Mouse (Mus musculus): ENCODE results near the gene Aasdh. TPM values are rescaled to one million over a fixed set of nuclear protein-coding genes. Genes with fewer than 3 reads are reported as not detected.

Aasdh gene
- polyA plus RNA-seq, 1 experiment, result 20.9 TPM

GRCm38 (mm10) chr5:76902131-76902530 lies 3.2 kb downstream of the Aasdh start:
- no peak overlapping the region for H3K27ac ChIP-seq (ENCODE audit: insufficient read depth, low read length)
- no peak overlapping the region for H3K4me3 ChIP-seq (replicated peaks; ENCODE audit: insufficient read depth, low read depth, low read length)
- H3K27me3 ChIP-seq (ENCODE audit: control insufficient read depth, insufficient read depth, low read length), result no peaks in the 10 kb centered on the region
- no peak for DNase-seq
- TF ChIP-seq CTCF (IDR thresholded peaks at IDR 0.05; ENCODE audit: borderline replicate concordance, insufficient read depth, low read depth, low read length) (no peak), POLR2A (IDR thresholded peaks at IDR 0.05; ENCODE audit: borderline replicate concordance, insufficient read depth, low read length) (no peak)
- 84% methylated on average over 4 of the region's 4 CpGs for WGBS
- no peaks in the 10 kb centered on the region for H3K4me1 ChIP-seq (ENCODE audit: control insufficient read depth, insufficient read depth, low read length)

- 90% methylated on average over 2 of the region's 2 CpGs for WGBS
- Histone ChIP-seq H3K27ac (ENCODE audit: insufficient read depth, low read length) (no peak overlapping the region), H3K27me3 (ENCODE audit: control insufficient read depth, insufficient read depth, low read length) (no peaks in the 10 kb centered on the region), H3K4me1 (ENCODE audit: control insufficient read depth, insufficient read depth, low read length) (no peaks in the 10 kb centered on the region), H3K4me3 (replicated peaks; ENCODE audit: insufficient read depth, low read depth, low read length) (no peak overlapping the region)
- no peak for DNase-seq
- TF ChIP-seq POLR2A (IDR thresholded peaks at IDR 0.05; ENCODE audit: borderline replicate concordance, insufficient read depth, low read length), result no peak
- no peak for TF ChIP-seq CTCF (IDR thresholded peaks at IDR 0.05; ENCODE audit: borderline replicate concordance, insufficient read depth, low read depth, low read length)
These were observed 12.2 kb downstream of the Aasdh start for GRCm38 (mm10) chr5:76893084-76893483.

GRCm38 (mm10) chr5:76892608-76893007 lies 12.7 kb downstream of the Aasdh start:
- Histone ChIP-seq H3K4me3 (replicated peaks; ENCODE audit: insufficient read depth, low read depth, low read length) (no peak overlapping the region), H3K27ac (ENCODE audit: insufficient read depth, low read length) (no peak overlapping the region), H3K4me1 (ENCODE audit: control insufficient read depth, insufficient read depth, low read length) (no peaks in the 10 kb centered on the region), H3K27me3 (ENCODE audit: control insufficient read depth, insufficient read depth, low read length) (no peaks in the 10 kb centered on the region)
- TF ChIP-seq POLR2A (IDR thresholded peaks at IDR 0.05; ENCODE audit: borderline replicate concordance, insufficient read depth, low read length), result no peak
- no peak for TF ChIP-seq CTCF (IDR thresholded peaks at IDR 0.05; ENCODE audit: borderline replicate concordance, insufficient read depth, low read depth, low read length)
- 91% methylated on average over 2 of the region's 2 CpGs for WGBS
- no peak for DNase-seq

- H3K27me3 ChIP-seq (ENCODE audit: control insufficient read depth, insufficient read depth, low read length), result no peaks in the 10 kb centered on the region
- whole genome bisulfite sequencing, result 91% methylated on average over 2 of the region's 2 CpGs
- TF ChIP-seq POLR2A (IDR thresholded peaks at IDR 0.05; ENCODE audit: borderline replicate concordance, insufficient read depth, low read length) (no peak), CTCF (IDR thresholded peaks at IDR 0.05; ENCODE audit: borderline replicate concordance, insufficient read depth, low read depth, low read length) (no peak)
- H3K27ac ChIP-seq (ENCODE audit: insufficient read depth, low read length), result no peak overlapping the region
- no peak overlapping the region for H3K4me3 ChIP-seq (replicated peaks; ENCODE audit: insufficient read depth, low read depth, low read length)
- no peaks in the 10 kb centered on the region for H3K4me1 ChIP-seq (ENCODE audit: control insufficient read depth, insufficient read depth, low read length)
- DNase-seq, result no peak
These were observed 18.3 kb downstream of the Aasdh start for GRCm38 (mm10) chr5:76887011-76887410.

GRCm38 (mm10) chr5:76884107-76884506 lies 21.2 kb downstream of the Aasdh start:
- no peak for TF ChIP-seq POLR2A (IDR thresholded peaks at IDR 0.05; ENCODE audit: borderline replicate concordance, insufficient read depth, low read length)
- no peak for TF ChIP-seq CTCF (IDR thresholded peaks at IDR 0.05; ENCODE audit: borderline replicate concordance, insufficient read depth, low read depth, low read length)
- Histone ChIP-seq H3K27ac (ENCODE audit: insufficient read depth, low read length) (no peak overlapping the region), H3K27me3 (ENCODE audit: control insufficient read depth, insufficient read depth, low read length) (no peaks in the 10 kb centered on the region), H3K4me1 (ENCODE audit: control insufficient read depth, insufficient read depth, low read length) (no peaks in the 10 kb centered on the region), H3K4me3 (replicated peaks; ENCODE audit: insufficient read depth, low read depth, low read length) (no peak overlapping the region)
- WGBS, result 92% methylated on average over 1 of the region's 1 CpGs
- no peak for DNase-seq

- DNase-seq, result no peak
- Histone ChIP-seq H3K4me1 (ENCODE audit: control insufficient read depth, insufficient read depth, low read length) (no peaks in the 10 kb centered on the region), H3K27ac (ENCODE audit: insufficient read depth, low read length) (no peak overlapping the region), H3K4me3 (replicated peaks; ENCODE audit: insufficient read depth, low read depth, low read length) (no peak overlapping the region), H3K27me3 (ENCODE audit: control insufficient read depth, insufficient read depth, low read length) (no peaks in the 10 kb centered on the region)
- TF ChIP-seq CTCF (IDR thresholded peaks at IDR 0.05; ENCODE audit: borderline replicate concordance, insufficient read depth, low read depth, low read length) (no peak), POLR2A (IDR thresholded peaks at IDR 0.05; ENCODE audit: borderline replicate concordance, insufficient read depth, low read length) (no peak)
- WGBS, result 89% methylated on average over 25 of the region's 25 CpGs
These were observed 29.1 kb downstream of the Aasdh start for GRCm38 (mm10) chr5:76876106-76876758.

GRCm38 (mm10) chr5:76869553-76869952 lies 35.8 kb downstream of the Aasdh start:
- WGBS, result 73% methylated on average over 6 of the region's 6 CpGs
- H3K4me3 ChIP-seq (replicated peaks; ENCODE audit: insufficient read depth, low read depth, low read length), result no peak overlapping the region
- TF ChIP-seq POLR2A (IDR thresholded peaks at IDR 0.05; ENCODE audit: borderline replicate concordance, insufficient read depth, low read length) (no peak), CTCF (IDR thresholded peaks at IDR 0.05; ENCODE audit: borderline replicate concordance, insufficient read depth, low read depth, low read length) (no peak)

GRCm38 (mm10) chr5:76868693-76869286 lies 36.5 kb downstream of the Aasdh start:
- no peak for TF ChIP-seq CTCF (IDR thresholded peaks at IDR 0.05; ENCODE audit: borderline replicate concordance, insufficient read depth, low read depth, low read length)
- TF ChIP-seq POLR2A (IDR thresholded peaks at IDR 0.05; ENCODE audit: borderline replicate concordance, insufficient read depth, low read length), result no peak
- 43% methylated on average over 16 of the region's 16 CpGs for WGBS
- Histone ChIP-seq H3K27ac (ENCODE audit: insufficient read depth, low read length) (no peak overlapping the region), H3K27me3 (ENCODE audit: control insufficient read depth, insufficient read depth, low read length) (no peaks in the 10 kb centered on the region), H3K4me1 (ENCODE audit: control insufficient read depth, insufficient read depth, low read length) (no peaks in the 10 kb centered on the region), H3K4me3 (replicated peaks; ENCODE audit: insufficient read depth, low read depth, low read length) (no peak overlapping the region)
- DNase-seq, result no peak

More at GRCm38 (mm10) chr5:76869553-76869952, 35.8 kb downstream of the Aasdh start:
- Histone ChIP-seq H3K27me3 (ENCODE audit: control insufficient read depth, insufficient read depth, low read length) (no peaks in the 10 kb centered on the region), H3K4me1 (ENCODE audit: control insufficient read depth, insufficient read depth, low read length) (no peaks in the 10 kb centered on the region), H3K27ac (ENCODE audit: insufficient read depth, low read length) (no peak overlapping the region)
- DNase-seq, result no peak
